Mouse (Mus musculus) testis, postnatal 14 days (tissue): Measurements from ENCODE around the gene Fam193a.

Experiments used
- DNase-seq: peaks from one replicate; pipeline ENCODE4 v3.0.0; 2021; ENCODE audit warnings: low spot score

Fam193a gene

GRCm38 (mm10) chr5:34461294-34461693 is 91.6 kb downstream of the Fam193a start:
- no peak for DNase-seq

GRCm38 (mm10) chr5:34461841-34462240 is 92.1 kb downstream of the Fam193a start:
- no peak for DNase-seq

GRCm38 (mm10) chr5:34466079-34466478 is 96.3 kb downstream of the Fam193a start:
- no peak for DNase-seq

- DNase-seq: no peak
Observed at GRCm38 (mm10) chr5:34466648-34467047, 96.9 kb downstream of the Fam193a start.

DNA sequence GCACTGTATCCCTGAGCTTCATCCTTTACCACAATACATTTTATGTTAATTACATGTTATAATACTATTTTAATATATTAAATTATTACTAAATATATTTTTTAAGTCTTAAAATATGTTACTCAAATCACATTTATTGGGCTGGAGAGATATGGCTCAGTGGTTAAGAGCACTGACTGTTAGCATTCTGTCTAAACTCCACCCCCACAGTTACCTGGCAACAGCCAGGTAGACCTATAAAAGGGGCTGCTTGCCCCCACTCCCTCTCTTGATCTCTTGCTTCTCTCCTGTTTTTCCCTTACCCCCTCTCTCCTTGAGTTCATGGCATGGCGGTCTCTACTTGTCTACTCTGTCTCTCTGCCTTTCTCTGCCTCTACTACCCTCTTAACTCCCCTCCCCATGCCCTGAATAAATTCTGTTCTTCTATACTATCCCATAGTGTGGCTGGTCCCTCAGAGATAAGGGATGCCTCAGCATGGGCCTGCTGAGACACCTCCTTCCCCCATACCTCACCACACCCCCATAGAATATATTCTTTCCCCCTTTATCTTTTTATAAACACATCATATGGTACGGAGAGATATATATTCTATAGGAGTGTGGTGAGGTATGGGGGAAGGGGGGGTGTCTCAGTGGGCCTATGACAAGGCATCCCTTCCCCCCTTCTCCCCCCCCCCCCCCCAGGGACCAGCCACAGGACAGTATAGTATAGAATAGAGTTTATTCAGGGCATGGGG is 98.5 kb downstream of the Fam193a start:
- DNase-seq: no peak

DNA sequence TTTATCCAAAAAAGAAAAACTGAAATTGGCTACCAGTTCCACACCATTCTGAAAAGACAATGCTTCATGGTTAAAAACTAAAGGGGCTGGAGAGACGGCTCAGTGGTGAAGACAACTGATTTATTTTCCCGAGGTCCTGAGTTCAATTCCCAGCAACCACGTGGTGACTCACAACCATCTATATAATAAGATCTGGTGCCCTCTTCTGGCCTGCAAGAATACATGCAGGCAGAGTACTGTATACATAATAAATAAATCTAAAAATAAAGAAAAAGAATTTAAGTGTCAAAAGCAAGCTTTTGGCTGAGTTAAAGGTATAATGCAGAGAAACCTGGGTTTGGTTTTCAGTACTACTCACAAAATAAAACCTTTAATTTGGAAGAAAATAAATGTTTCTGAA is 111.2 kb downstream of the Fam193a start:
- DNase-seq: no peak

DNA sequence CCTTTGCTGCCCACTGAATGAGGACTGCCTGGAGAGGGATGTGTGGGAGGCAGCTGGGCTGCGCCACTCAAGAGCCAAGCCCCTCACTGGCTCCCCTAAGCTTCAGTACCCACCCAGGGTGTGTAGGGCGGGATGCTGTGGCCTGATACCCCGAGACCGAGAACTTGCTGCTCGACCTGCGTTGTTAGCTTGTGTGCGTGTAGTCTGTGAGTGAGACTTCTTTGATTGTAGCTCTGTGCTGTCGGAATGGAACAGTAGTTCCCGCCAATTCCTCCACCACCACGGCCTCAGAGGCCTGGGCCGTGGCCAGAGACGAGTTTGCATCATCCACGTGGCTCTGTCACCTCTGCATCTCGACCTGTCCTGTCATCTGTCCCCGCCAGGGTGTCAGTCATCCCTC is 116.0 kb downstream of the Fam193a start:
- DNase-seq: no peak

DNA sequence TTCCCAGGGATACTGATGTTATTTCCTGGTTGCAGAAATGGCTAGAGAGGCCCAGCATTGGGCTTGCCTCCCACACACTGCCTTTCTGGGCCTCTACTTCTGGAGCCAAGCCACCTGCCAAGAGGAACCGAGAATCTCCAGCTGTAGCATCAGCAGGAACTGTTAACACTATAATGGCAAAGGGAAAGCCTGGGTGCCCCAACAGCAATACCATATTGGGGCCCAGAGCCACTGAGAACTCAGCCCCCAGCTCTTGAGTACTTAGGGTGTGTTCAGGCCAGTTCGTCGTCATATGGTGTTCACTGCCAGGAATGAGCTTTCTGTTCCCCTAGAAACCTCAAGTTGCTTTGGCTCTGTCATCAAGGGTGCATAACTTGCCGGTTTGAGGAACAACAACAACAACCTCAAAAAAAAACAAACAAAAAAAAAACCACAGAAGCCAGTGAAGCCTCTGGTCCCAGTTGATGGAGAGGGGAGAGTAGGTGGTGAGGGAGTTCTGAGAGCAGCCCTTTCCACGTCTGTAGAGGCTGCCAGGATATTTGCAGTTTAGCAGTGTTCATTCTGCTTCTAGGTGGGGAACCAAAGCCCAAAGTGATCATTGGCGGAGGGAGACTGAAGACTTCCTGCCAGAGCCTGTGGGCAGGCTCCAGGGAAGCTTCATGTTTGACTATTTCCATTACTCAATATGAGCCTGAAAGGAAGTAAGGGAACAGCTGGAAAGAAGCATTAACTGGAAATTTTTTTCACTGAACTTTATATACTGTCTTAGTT is 117.8 kb downstream of the Fam193a start:
- DNase-seq: no peak

DNA sequence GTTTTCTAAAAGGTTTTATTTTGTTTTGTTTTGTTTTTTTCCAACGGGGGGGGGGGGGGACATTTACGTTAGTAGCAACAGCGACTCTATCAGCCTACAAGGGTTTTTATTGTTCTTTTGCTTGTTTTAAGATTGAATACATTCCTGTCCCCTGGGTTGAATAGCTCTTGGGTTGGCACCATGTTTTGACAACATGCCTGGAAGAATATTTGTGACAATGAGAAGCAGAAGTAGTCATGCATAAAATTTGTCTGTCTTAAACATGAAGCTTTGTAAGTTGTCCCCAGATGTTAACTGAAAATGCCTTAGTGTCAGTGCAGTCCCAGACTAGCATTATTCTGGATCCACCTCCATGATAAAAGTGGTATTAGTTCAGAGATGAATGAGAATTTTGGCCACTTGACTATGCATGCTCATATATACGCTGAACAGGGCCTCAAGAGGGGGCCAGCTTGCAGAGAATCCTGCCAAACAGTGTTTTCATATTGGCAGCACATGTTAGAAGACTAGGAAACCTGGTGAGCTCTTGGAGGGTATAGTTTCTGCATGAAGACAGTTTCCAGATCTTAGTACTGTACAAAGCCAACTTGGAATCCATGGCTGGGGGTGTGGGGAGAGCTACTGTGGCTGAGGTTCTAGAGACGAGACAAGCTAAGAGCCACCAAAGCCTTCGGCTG is 119.1 kb downstream of the Fam193a start:
- DNase-seq: no peak

GRCm38 (mm10) chr5:34489418-34489787 is 119.7 kb downstream of the Fam193a start:
- DNase-seq: no peak

GRCm38 (mm10) chr5:34496745-34497144 is 127.0 kb downstream of the Fam193a start:
- DNase-seq: no peak

GRCm38 (mm10) chr5:34500886-34501285 is 131.2 kb downstream of the Fam193a start:
- no peak for DNase-seq

GRCm38 (mm10) chr5:34501588-34501987 is 131.9 kb downstream of the Fam193a start:
- DNase-seq: no peak

DNA sequence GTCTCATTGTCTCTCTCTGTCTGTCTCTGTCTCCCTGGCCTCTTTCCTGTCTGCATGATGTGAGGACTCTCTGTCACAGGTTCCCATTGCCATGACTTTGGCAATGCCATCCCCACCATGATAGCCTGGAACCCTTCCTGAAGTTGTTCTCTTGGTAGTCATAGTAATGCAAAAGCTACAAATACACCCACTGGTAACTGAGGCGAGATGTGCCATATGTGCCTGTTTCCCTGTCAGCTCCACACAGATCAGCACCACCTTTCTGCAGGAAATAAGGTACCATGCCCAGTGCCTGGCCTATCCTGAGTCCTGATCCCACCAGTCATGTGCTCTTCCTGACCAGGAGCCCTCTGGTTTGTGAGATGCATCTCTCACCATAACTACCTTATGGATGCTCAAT is 132.7 kb downstream of the Fam193a start:
- DNase-seq: no peak

DNA sequence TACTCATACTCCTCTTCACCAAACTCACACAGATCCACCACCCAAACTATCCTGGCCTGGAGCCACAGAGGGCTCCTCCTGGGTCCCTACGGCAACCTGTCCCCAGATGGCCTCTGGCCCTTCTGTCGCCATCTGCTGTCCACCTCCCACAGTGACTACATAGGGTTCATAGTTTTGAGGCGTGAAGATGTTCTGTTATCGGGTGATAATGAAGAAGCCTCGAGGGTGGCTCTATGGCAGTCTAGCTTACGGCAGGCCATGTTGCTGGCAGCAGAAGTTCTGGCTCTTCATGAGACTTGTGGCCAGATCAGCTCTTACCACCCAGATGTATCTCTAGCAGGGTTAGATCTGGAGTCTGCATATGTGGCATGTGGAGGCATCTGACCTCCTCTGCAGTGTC is 133.1 kb downstream of the Fam193a start:
- DNase-seq: no peak

GRCm38 (mm10) chr5:34512486-34512885 is 142.8 kb downstream of the Fam193a start:
- DNase-seq: no peak

DNA sequence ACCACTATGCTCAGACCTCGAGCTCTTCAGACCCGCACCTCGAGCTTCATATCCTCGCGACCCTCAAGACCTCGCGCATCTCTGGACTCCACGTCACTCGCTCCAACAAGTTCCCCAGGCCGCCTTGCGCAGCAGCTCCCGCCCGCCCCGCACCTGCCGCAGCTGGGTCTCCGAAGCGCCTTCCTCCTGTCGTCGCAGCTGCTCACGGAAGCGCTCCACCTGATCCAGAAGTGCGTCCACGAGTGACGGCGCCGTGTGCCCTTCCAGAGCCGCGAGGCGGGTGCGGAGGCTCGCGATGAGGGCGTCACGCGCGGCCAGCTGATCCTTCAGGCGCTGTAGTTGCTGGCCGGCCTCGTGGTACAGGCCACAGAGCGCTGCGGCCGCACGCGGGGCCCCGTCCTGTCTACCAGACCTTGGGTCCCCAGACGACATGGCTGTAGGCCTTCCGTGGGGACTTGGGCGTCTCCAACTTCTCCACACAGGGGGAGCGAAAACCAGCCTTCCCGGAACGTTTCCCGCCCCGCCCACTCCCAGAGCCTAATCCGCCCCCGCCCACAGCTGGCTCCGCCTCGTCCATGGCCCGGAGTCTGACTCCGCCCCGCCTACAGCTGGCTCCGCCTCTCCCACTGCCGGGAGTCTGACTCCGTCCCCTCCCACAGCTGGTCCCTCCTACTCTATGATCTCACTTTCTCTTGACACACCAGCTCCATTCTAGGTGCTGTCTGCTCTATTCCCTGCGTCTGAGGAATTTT is 143.9 kb downstream of the Fam193a start, which contains the start of gene Tnip2:
Tnip2 (minus strand) TSS at position 526 of the 752 bp plus-strand sequence.
- peak; percentile 93 for DNase-seq

DNA sequence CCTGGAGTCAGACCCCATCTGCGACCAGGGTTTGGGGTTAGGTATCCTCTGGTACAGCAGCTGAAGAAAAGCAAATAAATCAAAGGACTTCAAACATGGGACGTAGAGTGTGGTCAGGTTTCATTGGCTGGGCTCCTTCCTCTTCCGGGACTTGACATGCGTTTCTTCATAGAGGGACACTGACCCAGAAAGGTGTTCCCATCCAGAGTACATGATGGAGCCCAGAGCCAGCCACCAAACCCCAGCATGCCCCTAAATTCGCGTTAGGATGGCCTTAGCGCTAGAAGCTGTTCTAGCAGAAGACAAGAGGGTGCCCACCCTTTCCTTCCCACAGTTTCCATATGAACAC is 144.5 kb downstream of the Fam193a start:
- DNase-seq: no peak

DNA sequence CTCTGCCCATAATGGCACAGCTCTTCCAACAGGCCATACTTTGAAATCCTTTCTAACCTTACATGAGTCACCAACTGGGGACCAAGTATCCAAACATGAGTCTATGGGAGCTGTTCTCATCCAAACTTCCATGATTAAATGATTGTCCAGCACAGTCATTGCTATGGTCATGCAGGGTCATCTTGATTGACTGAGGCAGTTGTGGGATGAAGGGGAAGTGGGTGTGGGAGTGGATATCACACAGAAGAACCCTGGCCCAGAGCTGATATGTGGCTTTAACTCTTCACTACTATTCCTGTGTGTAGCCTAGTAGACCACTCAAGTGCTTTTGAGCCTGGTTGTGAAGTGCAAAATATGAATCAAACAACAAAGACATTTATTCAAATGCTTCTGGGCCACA is 145.4 kb downstream of the Fam193a start:
- DNase-seq: no peak

- DNase-seq: peak; percentile 68
Observed at GRCm38 (mm10) chr5:34517913-34518312, 148.2 kb downstream of the Fam193a start.

- no peak for DNase-seq
Observed at GRCm38 (mm10) chr5:34519389-34519910, 149.7 kb downstream of the Fam193a start.
